Comparison of ENCODE assay signal across 9 mouse cellular contexts in genomic region chr5:142896192-142896591, GRCm38 (mm10). TPM values are rescaled to one million over a fixed set of nuclear protein-coding genes. Genes with fewer than 3 reads are reported as not detected.
DNase-seq lines count a peak whose midpoint lies in the region; ATAC-seq lines count a peak whose summit lies in the region.
"Had no signal": no experiment of that assay in that cellular context is flagged by ENCODE, and none has a peak within 500 bp of the region (broad histone marks: within the 10 kb centered on the region; RNA-seq: fewer than 3 reads in every experiment).

No protein-coding gene starts in this region.

- peaks cover 35% of the 10 kb centered on the region for H3K36me3 ChIP-seq in heart, embryonic 13.5 days
- peaks cover 26% of the 10 kb centered on the region for H3K36me3 ChIP-seq in limb, embryonic 13.5 days

- intact Hi-C loops in heart, postnatal 36 days (cut with DNase I) = no loop called here

- WGBS in heart, embryonic 13.5 days = 72% methylated on average over 10 of the region's 10 CpGs
- WGBS in limb, embryonic 13.5 days = 83% methylated on average over 10 of the region's 10 CpGs

- H3K4me2 ChIP-seq in heart, embryonic 13.5 days = peak overlapping the region; percentile 98
- H3K4me2 ChIP-seq in limb, embryonic 13.5 days (replicated peaks) = peak overlapping the region; percentile 95; the same call in 1 of the 2 replicates

- no peaks in the 10 kb centered on the region for H3K27me3 ChIP-seq in heart, embryonic 13.5 days (replicated peaks)
- H3K27me3 ChIP-seq in limb, embryonic 13.5 days = no peaks in the 10 kb centered on the region

- no peak for DNase-seq in heart, postnatal 36 days
- DNase-seq in 3T3-L1 (ENCODE audit: low read depth, low spot score) = peak; percentile 73
- peak; percentile 58 for DNase-seq in Muller cell, postnatal 12 days (ENCODE audit: inconsistent ontology term)
- no peak for DNase-seq in testis, postnatal 14 days (ENCODE audit: low spot score)
- no peak for DNase-seq in frontal cortex, adult 2 months (ENCODE audit: extremely low spot score in 1 of 2, low spot score in 1 of 2)
- no peak for DNase-seq in frontal cortex, postnatal 36 days (ENCODE audit: low spot score in 2 of 2)
- DNase-seq: thymus, postnatal 4 days had no signal

- H3K9me3 ChIP-seq in heart, embryonic 13.5 days = no peaks in the 10 kb centered on the region
- no peaks in the 10 kb centered on the region for H3K9me3 ChIP-seq in limb, embryonic 13.5 days

- peaks cover 23% of the 10 kb centered on the region for H3K4me1 ChIP-seq in heart, embryonic 13.5 days
- H3K4me1 ChIP-seq in limb, embryonic 13.5 days = peaks cover 19% of the 10 kb centered on the region

- H3K27ac ChIP-seq in heart, embryonic 13.5 days (replicated peaks) = peak overlapping the region; percentile 25; the same call in 1 of the 2 replicates
- H3K27ac ChIP-seq in limb, embryonic 13.5 days = no peak overlapping the region

- H3K9ac ChIP-seq in heart, embryonic 13.5 days = no peak overlapping the region
- H3K9ac ChIP-seq in limb, embryonic 13.5 days = no peak overlapping the region

- no peak for ATAC-seq in heart, embryonic 13.5 days (ENCODE audit: extremely low read depth, insufficient number of reproducible peaks, low FRiP score, low TSS enrichment)
- no peak for ATAC-seq in limb, embryonic 13.5 days (ENCODE audit: low FRiP score, low read depth)

- peak overlapping the region; percentile 84 for H3K4me3 ChIP-seq in heart, embryonic 13.5 days
- H3K4me3 ChIP-seq in limb, embryonic 13.5 days = peak overlapping the region; percentile 85; the same call in 1 of the 2 replicates

RNA-seq across cellular contexts. Expression of gene Fbxl18, which starts 1.0 kb away (rescaled TPM):
- polyA plus RNA-seq in heart, embryonic 13.5 days (2015; fragmentation: Nextera tagmentation; extraction: Ambion mirVana) = 8.7 and 9.5 TPM in 2 replicates
- 1 to 10 TPM; 5.3 to 6.5 TPM for total RNA-seq in heart, postnatal 36 days (2021)
- 14.1 and 16.1 TPM in 2 replicates for polyA plus RNA-seq in limb, embryonic 13.5 days (2015; fragmentation: Nextera tagmentation; extraction: Ambion mirVana)
- polyA plus RNA-seq in frontal cortex, adult 2 months (2012; rRNA removed) = 20.2 and 22.4 TPM in 2 replicates

RNA-seq across cellular contexts. Expression of gene Actb, which starts 10.4 kb away (rescaled TPM):
- polyA plus RNA-seq in heart, embryonic 13.5 days (2015; fragmentation: Nextera tagmentation; extraction: Ambion mirVana) = 6,383 and 6,386 TPM in 2 replicates
- total RNA-seq in heart, postnatal 36 days (2021) = 100 to 1,000 TPM; 707 to 812 TPM
- 15,880 and 15,896 TPM in 2 replicates for polyA plus RNA-seq in limb, embryonic 13.5 days (2015; fragmentation: Nextera tagmentation; extraction: Ambion mirVana)
- polyA plus RNA-seq in frontal cortex, adult 2 months (2012; rRNA removed) = 2,513 and 2,530 TPM in 2 replicates

Comparison
In these comparisons a context has a peak if more than half of its experiments do, and no peak if none do; other contexts are left out.
1. DNase-seq: peak in 3T3-L1 (single experiment) and Muller cell, postnatal 12 days (single experiment); none in heart, postnatal 36 days (0 of 2), testis, postnatal 14 days (single experiment), frontal cortex, adult 2 months (0 of 2) and frontal cortex, postnatal 36 days (0 of 2).